Mouse (Mus musculus) liver, postnatal 0 days (tissue): ENCODE data around the gene Ttc13. TPM values are rescaled to one million over a fixed set of nuclear protein-coding genes. Genes with fewer than 3 reads are reported as not detected.

Experiments
- ATAC-seq: fragments of 200-750 bp; cut with Nextera tagmentation; 2 replicates; pipeline ENCODE4 v1.8.0; 2017; ENCODE audit warnings: mild to moderate bottlenecking, moderate library complexity
- DNase-seq: peaks from one replicate; pipeline ENCODE4 v3.0.0-alpha.2; 2016
- H3K27ac ChIP-seq: fragments of 300-500 bp; sonication (generic); 2 replicates; pipeline ENCODE4 v1.5.1; 2014; ENCODE audit warnings: antibody characterized with exemption, moderate library complexity, mild to moderate bottlenecking, low read depth
- H3K27me3 ChIP-seq: fragments of 300-500 bp; sonication (generic); 2 replicates; pipeline ENCODE4 v1.6.1; 2014; ENCODE audit warnings: low read length, control low read depth, mixed read lengths; ENCODE audit not compliant: insufficient read depth
- H3K36me3 ChIP-seq: fragments of 300-500 bp; sonication (generic); replicated peaks from 2 replicates; pipeline ENCODE4 v1.6.1; 2014; ENCODE audit warnings: mild to moderate bottlenecking, control low read depth, low read length, moderate library complexity, mixed read lengths; ENCODE audit not compliant: insufficient read depth
- H3K4me1 ChIP-seq: fragments of 300-500 bp; sonication (generic); 2 replicates; pipeline ENCODE4 v1.6.1; 2014; ENCODE audit warnings: antibody characterized with exemption, mild to moderate bottlenecking, control low read depth; ENCODE audit not compliant: insufficient read depth
- H3K4me2 ChIP-seq: fragments of 300-500 bp; sonication (generic); 2 replicates; pipeline ENCODE4 v1.6.1; 2014; ENCODE audit warnings: low read depth, mild to moderate bottlenecking, low read length, moderate library complexity, mixed read lengths
- H3K4me3 ChIP-seq: fragments of 300-500 bp; sonication (generic); 2 replicates; pipeline ENCODE4 v1.5.1; 2014; ENCODE audit warnings: low read depth, low read length
- H3K9ac ChIP-seq: fragments of 300-500 bp; sonication (generic); replicated peaks from 2 replicates; pipeline ENCODE4 v1.6.1; 2014; ENCODE audit warnings: mild to moderate bottlenecking, moderate library complexity
- H3K9me3 ChIP-seq: fragments of 300-500 bp; sonication (generic); 2 replicates; pipeline ENCODE4 v1.6.1; 2016; ENCODE audit warnings: mild to moderate bottlenecking, control low read depth, low read length, mixed read lengths
- CTCF ChIP-seq: sonication (generic); IDR thresholded peaks from 2 replicates; pipeline ENCODE4 v1.5.1; 2016; ENCODE audit warnings: antibody characterized with exemption, low read depth
- EP300 ChIP-seq: IDR thresholded peaks from 2 replicates; pipeline ENCODE4 v1.6.1; 2016; ENCODE audit warnings: antibody characterized with exemption, low read depth, mild to moderate bottlenecking
- WGBS: fragments of 180-500 bp; shearing (Covaris S2); extraction: QIAGEN DNeasy Blood & Tissue Kit; methylation state at CpG from one replicate; pipeline ENCODE4 v1.1.7; 2014; ENCODE audit not compliant: insufficient replicate concordance; 5-methylcytosine and 5-hydroxymethylcytosine counted together
- polyA plus RNA-seq: library from polyadenylated mRNA; unstranded; fragments of >200 nt; fragmentation: Nextera tagmentation; extraction: Ambion mirVana; gene quantifications from 2 replicates; pipeline ENCODE4 v1.2.1, GENCODE M21; 2015

Gene Ttc13
- 11.5 and 14.0 TPM in 2 replicates for polyA plus RNA-seq

GRCm38 (mm10) chr8:124721862-124722515 lies at the start of gene Ttc13, which contains the start of gene Arv1:
TSS of gene Ttc13 (minus strand) at chr8:124721983.
TSS of gene Arv1 (plus strand) at chr8:124722139.
- under 1% methylated on average over 50 of the region's 59 CpGs for WGBS

GRCm38 (mm10) chr8:124763061-124763460 lies 41.3 kb upstream of the Ttc13 start:
- no peaks in the 10 kb centered on the region for H3K27me3 ChIP-seq
- no peak overlapping the region for H3K4me2 ChIP-seq
- DNase-seq: no peak
- H3K27ac ChIP-seq: no peak overlapping the region
- no peaks in the 10 kb centered on the region for H3K4me1 ChIP-seq
- no peak for TF ChIP-seq CTCF
- TF ChIP-seq EP300: no peak
- ATAC-seq: no peak
- no peaks in the 10 kb centered on the region for H3K36me3 ChIP-seq
- no peak overlapping the region for H3K4me3 ChIP-seq
- H3K9me3 ChIP-seq: no peaks in the 10 kb centered on the region
- no peak overlapping the region for H3K9ac ChIP-seq
- 72% methylated on average over 7 of the region's 7 CpGs for WGBS

More at GRCm38 (mm10) chr8:124721862-124722515, at the start of gene Ttc13, which contains the start of gene Arv1:
- no peak within 1 kb of the TSS for H3K27ac ChIP-seq
- H3K4me1 ChIP-seq: peaks cover 25% of the 10 kb centered on the region
- H3K4me2 ChIP-seq: peak within 1 kb of the TSS; percentile 100
- no peaks in the 10 kb centered on the region for H3K9me3 ChIP-seq
- TF ChIP-seq CTCF (peak; percentile 39), EP300 (0 out of 2 replicates have a peak, but pooled peaks have one; percentile 0)
- peak within 1 kb of the TSS; percentile 81 for H3K9ac ChIP-seq
- H3K4me3 ChIP-seq: peak within 1 kb of the TSS; percentile 77
- peaks cover 10% of the 10 kb centered on the region for H3K36me3 ChIP-seq
- no peaks in the 10 kb centered on the region for H3K27me3 ChIP-seq
- ATAC-seq (peak; percentile 100), DNase-seq (peak; percentile 96)

- Histone ChIP-seq H3K27ac (no peak overlapping the region), H3K27me3 (no peaks in the 10 kb centered on the region), H3K9me3 (no peaks in the 10 kb centered on the region), H3K36me3 (no peaks in the 10 kb centered on the region), H3K4me3 (no peak overlapping the region), H3K4me2 (no peak overlapping the region), H3K4me1 (peaks cover 6% of the 10 kb centered on the region), H3K9ac (no peak overlapping the region)
- WGBS: 34% methylated on average over 3 of the region's 3 CpGs
- TF ChIP-seq CTCF (peak; percentile 69), EP300 (no peak)
- ATAC-seq (no peak), DNase-seq (peak; percentile 67)
Observed at GRCm38 (mm10) chr8:124758544-124758943, 36.8 kb upstream of the Ttc13 start.

GRCm38 (mm10) chr8:124756601-124757000 lies 34.8 kb upstream of the Ttc13 start:
- TF ChIP-seq CTCF (no peak), EP300 (no peak)
- no peak overlapping the region for H3K4me2 ChIP-seq
- H3K9me3 ChIP-seq: no peaks in the 10 kb centered on the region
- H3K27ac ChIP-seq: no peak overlapping the region
- H3K4me1 ChIP-seq: peaks cover 16% of the 10 kb centered on the region
- DNase-seq (no peak), ATAC-seq (no peak)
- H3K27me3 ChIP-seq: peaks cover 10% of the 10 kb centered on the region
- H3K9ac ChIP-seq: no peak overlapping the region
- H3K4me3 ChIP-seq: no peak overlapping the region
- 53% methylated on average over 5 of the region's 5 CpGs for WGBS
- H3K36me3 ChIP-seq: no peaks in the 10 kb centered on the region

GRCm38 (mm10) chr8:124756153-124756552 lies 34.4 kb upstream of the Ttc13 start:
- Histone ChIP-seq H3K27me3 (peaks cover 15% of the 10 kb centered on the region), H3K36me3 (no peaks in the 10 kb centered on the region), H3K9ac (no peak overlapping the region), H3K4me3 (no peak overlapping the region), H3K4me1 (peaks cover 16% of the 10 kb centered on the region), H3K4me2 (no peak overlapping the region), H3K27ac (no peak overlapping the region), H3K9me3 (no peaks in the 10 kb centered on the region)
- WGBS: 42% methylated on average over 2 of the region's 2 CpGs
- ATAC-seq (no peak), DNase-seq (no peak)
- TF ChIP-seq CTCF (no peak), EP300 (no peak)

GRCm38 (mm10) chr8:124755481-124755880 lies 33.7 kb upstream of the Ttc13 start:
- H3K27me3 ChIP-seq: peaks cover 20% of the 10 kb centered on the region
- H3K4me3 ChIP-seq: no peak overlapping the region
- H3K9ac ChIP-seq: no peak overlapping the region
- peak overlapping the region; percentile 69; the same call in 1 of the 2 replicates for H3K27ac ChIP-seq
- peaks cover 16% of the 10 kb centered on the region for H3K4me1 ChIP-seq
- no peaks in the 10 kb centered on the region for H3K36me3 ChIP-seq
- WGBS: 61% methylated on average over 8 of the region's 8 CpGs
- ATAC-seq: peak; percentile 51; the same call in 1 of the 2 replicates
- no peak for DNase-seq
- no peaks in the 10 kb centered on the region for H3K9me3 ChIP-seq
- no peak for TF ChIP-seq CTCF
- no peak for TF ChIP-seq EP300
- H3K4me2 ChIP-seq: 0 out of 2 replicates have a peak overlapping the region, but pooled peaks have one; percentile 3
